Mouse (Mus musculus): ENCODE data around the gene Rasgrp3. TPM values are rescaled to one million over a fixed set of nuclear protein-coding genes. Genes with fewer than 3 reads are reported as not detected.

The Rasgrp3 gene
- total RNA-seq, 2 experiments from 2014 or later = 8.4 to 9.3 TPM

GRCm38 (mm10) chr17:75480379-75480778, 44.7 kb downstream of the Rasgrp3 start:
- no peak for DNase-seq (ENCODE audit: extremely low spot score in 1 of 2, low spot score in 1 of 2)

- DNase-seq (ENCODE audit: extremely low spot score in 1 of 2, low spot score in 1 of 2) = no peak
These were observed 50.5 kb downstream of the Rasgrp3 start for GRCm38 (mm10) chr17:75486205-75486604.

- no peak for DNase-seq (ENCODE audit: extremely low spot score in 1 of 2, low spot score in 1 of 2)
These were observed 59.5 kb downstream of the Rasgrp3 start for GRCm38 (mm10) chr17:75495213-75495612.

- DNase-seq (ENCODE audit: extremely low spot score in 1 of 2, low spot score in 1 of 2) = no peak
These were observed 62.5 kb downstream of the Rasgrp3 start for GRCm38 (mm10) chr17:75498241-75498651.

- DNase-seq (ENCODE audit: extremely low spot score in 1 of 2, low spot score in 1 of 2) = no peak
These were observed 67.3 kb downstream of the Rasgrp3 start for GRCm38 (mm10) chr17:75503031-75503430.

GRCm38 (mm10) chr17:75505053-75505452, 69.4 kb downstream of the Rasgrp3 start:
- no peak for DNase-seq (ENCODE audit: extremely low spot score in 1 of 2, low spot score in 1 of 2)

- DNase-seq (ENCODE audit: extremely low spot score in 1 of 2, low spot score in 1 of 2) = no peak
These were observed 70.5 kb downstream of the Rasgrp3 start for GRCm38 (mm10) chr17:75506097-75506675.

GRCm38 (mm10) chr17:75506708-75507641, 71.3 kb downstream of the Rasgrp3 start:
- DNase-seq (ENCODE audit: extremely low spot score in 1 of 2, low spot score in 1 of 2) = no peak

- DNase-seq (ENCODE audit: extremely low spot score in 1 of 2, low spot score in 1 of 2) = no peak
These were observed 73.6 kb downstream of the Rasgrp3 start for GRCm38 (mm10) chr17:75509257-75509656.

GRCm38 (mm10) chr17:75516591-75516990, 80.9 kb downstream of the Rasgrp3 start:
- no peak for DNase-seq (ENCODE audit: extremely low spot score in 1 of 2, low spot score in 1 of 2)

- no peak for DNase-seq (ENCODE audit: extremely low spot score in 1 of 2, low spot score in 1 of 2)
These were observed 82.6 kb downstream of the Rasgrp3 start for GRCm38 (mm10) chr17:75518181-75518901.

- no peak for DNase-seq (ENCODE audit: extremely low spot score in 1 of 2, low spot score in 1 of 2)
These were observed 83.7 kb downstream of the Rasgrp3 start for GRCm38 (mm10) chr17:75519239-75519900.

- no peak for DNase-seq (ENCODE audit: extremely low spot score in 1 of 2, low spot score in 1 of 2)
These were observed 85.6 kb downstream of the Rasgrp3 start for GRCm38 (mm10) chr17:75521236-75521842.

- no peak for DNase-seq (ENCODE audit: extremely low spot score in 1 of 2, low spot score in 1 of 2)
These were observed 86.8 kb downstream of the Rasgrp3 start for GRCm38 (mm10) chr17:75522347-75523065.

- DNase-seq (ENCODE audit: extremely low spot score in 1 of 2, low spot score in 1 of 2) = no peak
These were observed 88.1 kb downstream of the Rasgrp3 start for GRCm38 (mm10) chr17:75523812-75524211.

GRCm38 (mm10) chr17:75526411-75526810, 90.7 kb downstream of the Rasgrp3 start:
- DNase-seq (ENCODE audit: extremely low spot score in 1 of 2, low spot score in 1 of 2) = no peak

- DNase-seq (ENCODE audit: extremely low spot score in 1 of 2, low spot score in 1 of 2) = no peak
These were observed 93.7 kb downstream of the Rasgrp3 start for GRCm38 (mm10) chr17:75529222-75529935.

- DNase-seq (ENCODE audit: extremely low spot score in 1 of 2, low spot score in 1 of 2) = no peak
These were observed 96.8 kb downstream of the Rasgrp3 start for GRCm38 (mm10) chr17:75532469-75532986.
